Mouse (Mus musculus) spleen, adult 18-20 months (tissue): Measurements from ENCODE around the gene S100g.

Source experiments
- DNase-seq, 2 experiments: peaks; one replicate each; pipeline ENCODE4 v3.0.0; 2022; ENCODE audit warnings: mixed read lengths in 2 of 2

Gene S100g

GRCm38 (mm10) chrX:162964383-162964782 lies at the start of gene S100g:
Gene S100g, minus strand, starts transcription at chrX:162964599.
- DNase-seq = no peak

- no peak for DNase-seq
These were observed 27.7 kb upstream of the S100g start for GRCm38 (mm10) chrX:162992121-162992520.

- no peak for DNase-seq
These were observed 27.0 kb upstream of the S100g start for GRCm38 (mm10) chrX:162991396-162991795.

GRCm38 (mm10) chrX:162986876-162987495 lies 22.6 kb upstream of the S100g start:
- DNase-seq = no peak

GRCm38 (mm10) chrX:162976194-162976593 lies 11.8 kb upstream of the S100g start:
- DNase-seq = no peak

GRCm38 (mm10) chrX:162967456-162967855 lies 3.1 kb upstream of the S100g start:
- DNase-seq = no peak

GRCm38 (mm10) chrX:162963840-162964239 lies 559 bp downstream of the S100g start:
- DNase-seq = no peak

- DNase-seq = no peak
These were observed 6.5 kb downstream of the S100g start for GRCm38 (mm10) chrX:162957921-162958320.

- peak in 1 of 2 experiments; percentile 2 for DNase-seq
These were observed 14.5 kb downstream of the S100g start for GRCm38 (mm10) chrX:162949811-162950439.

GRCm38 (mm10) chrX:162942027-162942426 lies 22.4 kb downstream of the S100g start:
- DNase-seq = no peak

GRCm38 (mm10) chrX:162931467-162931866 lies 32.9 kb downstream of the S100g start:
- DNase-seq = no peak

- no peak for DNase-seq
These were observed 42.8 kb downstream of the S100g start for GRCm38 (mm10) chrX:162921487-162922125.

- DNase-seq = peak in 1 of 2 experiments; percentile 61
These were observed 48.7 kb downstream of the S100g start for GRCm38 (mm10) chrX:162915697-162916096.

- no peak for DNase-seq
These were observed 50.7 kb downstream of the S100g start for GRCm38 (mm10) chrX:162913651-162914050.
